Mouse (Mus musculus) liver, embryonic 15.5 days (tissue): ENCODE measurements around the gene Rab4a. TPM values are rescaled to one million over a fixed set of nuclear protein-coding genes. Genes with fewer than 3 reads are reported as not detected.

Source experiments
- ATAC-seq: fragments of 200-750 bp; cut with Nextera tagmentation; 2 replicates; pipeline ENCODE4 v1.8.0; 2017; ENCODE audit warnings: moderate number of reproducible peaks, mild to moderate bottlenecking, moderate library complexity; ENCODE audit not compliant: insufficient read depth
- H3K27ac ChIP-seq: fragments of 300-500 bp; sonication (generic); replicated peaks from 2 replicates; pipeline ENCODE4 v1.5.1; 2015; ENCODE audit warnings: mild to moderate bottlenecking, inconsistent platforms
- H3K27me3 ChIP-seq: fragments of 300-500 bp; sonication (generic); 2 replicates; pipeline ENCODE4 v1.6.1; 2015; ENCODE audit warnings: mild to moderate bottlenecking, inconsistent platforms
- H3K36me3 ChIP-seq: fragments of 300-500 bp; sonication (generic); replicated peaks from 2 replicates; pipeline ENCODE4 v1.6.1; 2015; ENCODE audit warnings: moderate library complexity, mild to moderate bottlenecking, inconsistent platforms
- H3K4me1 ChIP-seq: fragments of 300-500 bp; sonication (generic); replicated peaks from 2 replicates; pipeline ENCODE4 v1.6.1; 2015; ENCODE audit warnings: inconsistent platforms
- H3K4me2 ChIP-seq: fragments of 300-500 bp; sonication (generic); 2 replicates; pipeline ENCODE4 v1.6.1; 2015; ENCODE audit warnings: moderate library complexity, mild to moderate bottlenecking, inconsistent platforms
- H3K4me3 ChIP-seq: fragments of 300-500 bp; sonication (generic); replicated peaks from 2 replicates; pipeline ENCODE4 v1.5.1; 2015; ENCODE audit warnings: mild to moderate bottlenecking, inconsistent platforms
- H3K9ac ChIP-seq: fragments of 300-500 bp; sonication (generic); 2 replicates; pipeline ENCODE4 v1.6.1; 2015; ENCODE audit warnings: moderate library complexity, mild to moderate bottlenecking, inconsistent platforms
- H3K9me3 ChIP-seq: fragments of 300-500 bp; sonication (generic); replicated peaks from 2 replicates; pipeline ENCODE4 v1.6.1; 2016; ENCODE audit warnings: inconsistent platforms
- WGBS: fragments of 180-500 bp; shearing (Covaris S2); methylation state at CpG from one replicate; pipeline ENCODE4 v1.1.7; 2015; ENCODE audit warnings: mixed read lengths; ENCODE audit not compliant: insufficient replicate concordance; 5-methylcytosine and 5-hydroxymethylcytosine counted together
- polyA plus RNA-seq: library from polyadenylated mRNA; unstranded; fragments of >200 nt; fragmentation: Nextera tagmentation; extraction: Ambion mirVana; gene quantifications from 2 replicates; pipeline ENCODE4 v1.2.1, GENCODE M21; 2015

Gene Rab4a
- polyA plus RNA-seq, 1 experiment from 2014 or later, result 28.8 TPM

DNA sequence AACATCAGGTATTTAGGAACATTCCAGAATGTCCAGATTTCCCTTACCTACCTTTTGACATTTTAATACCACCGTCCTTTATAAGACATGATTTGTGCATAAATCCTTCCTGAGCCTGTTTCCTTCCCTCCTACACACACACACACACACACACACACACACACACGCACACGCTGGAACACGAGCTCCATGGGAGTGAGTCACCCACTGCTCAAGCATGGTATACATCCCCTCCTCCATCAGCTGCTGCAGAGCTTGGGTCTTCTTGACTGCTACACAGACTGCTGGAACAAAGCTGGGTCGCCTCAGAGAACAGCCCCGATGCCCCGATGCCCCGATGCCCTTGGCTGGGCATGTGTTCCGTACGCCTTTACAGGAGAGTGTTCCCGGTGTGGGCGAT, 40.7 kb downstream of the Rab4a start:
- Histone ChIP-seq H3K9me3 (no peaks in the 10 kb centered on the region), H3K36me3 (peaks cover 31% of the 10 kb centered on the region), H3K27me3 (no peaks in the 10 kb centered on the region), H3K27ac (no peak overlapping the region), H3K9ac (no peak overlapping the region), H3K4me3 (no peak overlapping the region), H3K4me2 (no peak overlapping the region), H3K4me1 (0 out of 2 replicates have a peak, but pooled peaks cover 10% of the 10 kb centered on the region)
- 86% methylated on average over 12 of the region's 12 CpGs for WGBS
- no peak for ATAC-seq

DNA sequence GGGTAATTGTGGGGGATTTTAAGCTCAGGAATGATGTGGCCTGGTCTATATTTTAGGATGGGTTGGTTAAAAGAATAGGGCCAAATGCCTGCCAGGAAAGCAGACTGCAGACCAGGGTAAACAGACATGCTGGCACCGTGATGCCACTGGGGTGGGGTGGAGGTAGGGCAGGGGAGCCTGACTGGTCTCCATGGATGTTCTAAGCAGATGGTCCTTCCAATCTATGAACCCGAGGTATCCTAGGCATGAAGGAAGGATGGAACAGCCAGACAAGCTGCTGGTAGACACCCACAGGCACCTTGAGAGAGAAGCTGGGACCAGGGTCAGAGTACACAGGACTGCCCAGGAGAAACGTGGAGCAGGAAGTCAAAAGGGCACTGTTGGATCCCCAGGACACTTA, 41.8 kb downstream of the Rab4a start:
- H3K36me3 ChIP-seq, result peaks cover 21% of the 10 kb centered on the region
- no peaks in the 10 kb centered on the region for H3K27me3 ChIP-seq
- no peaks in the 10 kb centered on the region for H3K9me3 ChIP-seq
- H3K9ac ChIP-seq, result no peak overlapping the region
- H3K27ac ChIP-seq, result no peak overlapping the region
- ATAC-seq, result no peak
- WGBS, result 56% methylated on average over 3 of the region's 3 CpGs
- no peak overlapping the region for H3K4me3 ChIP-seq
- no peak overlapping the region for H3K4me2 ChIP-seq
- 0 out of 2 replicates have a peak, but pooled peaks cover 10% of the 10 kb centered on the region for H3K4me1 ChIP-seq

GRCm38 (mm10) chr8:123849352-123849751, 43.6 kb downstream of the Rab4a start:
- no peak overlapping the region for H3K27ac ChIP-seq
- no peak for ATAC-seq
- H3K36me3 ChIP-seq, result peaks cover 9% of the 10 kb centered on the region
- H3K4me2 ChIP-seq, result no peak overlapping the region
- H3K9me3 ChIP-seq, result no peaks in the 10 kb centered on the region
- H3K27me3 ChIP-seq, result no peaks in the 10 kb centered on the region
- no peak overlapping the region for H3K9ac ChIP-seq
- H3K4me1 ChIP-seq, result 0 out of 2 replicates have a peak, but pooled peaks cover 10% of the 10 kb centered on the region
- no peak overlapping the region for H3K4me3 ChIP-seq
- WGBS, result 76% methylated on average over 4 of the region's 4 CpGs

- no peak overlapping the region for H3K9ac ChIP-seq
- H3K27ac ChIP-seq, result no peak overlapping the region
- no peak overlapping the region for H3K4me2 ChIP-seq
- H3K36me3 ChIP-seq, result no peaks in the 10 kb centered on the region
- no peaks in the 10 kb centered on the region for H3K9me3 ChIP-seq
- H3K4me3 ChIP-seq, result no peak overlapping the region
- no peak for ATAC-seq
- H3K4me1 ChIP-seq, result peaks cover 8% of the 10 kb centered on the region
- WGBS, result 49% methylated on average over 5 of the region's 5 CpGs
- no peaks in the 10 kb centered on the region for H3K27me3 ChIP-seq
Measured at GRCm38 (mm10) chr8:123851590-123851989, 45.8 kb downstream of the Rab4a start.

- peaks cover 23% of the 10 kb centered on the region for H3K4me1 ChIP-seq
- H3K9me3 ChIP-seq, result no peaks in the 10 kb centered on the region
- no peak for ATAC-seq
- no peaks in the 10 kb centered on the region for H3K36me3 ChIP-seq
- no peak overlapping the region for H3K27ac ChIP-seq
- H3K4me3 ChIP-seq, result no peak overlapping the region
- H3K9ac ChIP-seq, result no peak overlapping the region
- no peaks in the 10 kb centered on the region for H3K27me3 ChIP-seq
- no peak overlapping the region for H3K4me2 ChIP-seq
- 24% methylated on average over 1 of the region's 1 CpGs for WGBS
Measured at GRCm38 (mm10) chr8:123854252-123854651, 48.5 kb downstream of the Rab4a start.

GRCm38 (mm10) chr8:123854733-123855475, 49.1 kb downstream of the Rab4a start:
- Histone ChIP-seq H3K36me3 (no peaks in the 10 kb centered on the region), H3K9ac (no peak overlapping the region), H3K4me1 (peaks cover 28% of the 10 kb centered on the region), H3K9me3 (no peaks in the 10 kb centered on the region), H3K4me2 (no peak overlapping the region), H3K27me3 (peaks cover 3% of the 10 kb centered on the region), H3K4me3 (no peak overlapping the region), H3K27ac (no peak overlapping the region)
- no peak for ATAC-seq
- 70% methylated on average over 9 of the region's 9 CpGs for WGBS

DNA sequence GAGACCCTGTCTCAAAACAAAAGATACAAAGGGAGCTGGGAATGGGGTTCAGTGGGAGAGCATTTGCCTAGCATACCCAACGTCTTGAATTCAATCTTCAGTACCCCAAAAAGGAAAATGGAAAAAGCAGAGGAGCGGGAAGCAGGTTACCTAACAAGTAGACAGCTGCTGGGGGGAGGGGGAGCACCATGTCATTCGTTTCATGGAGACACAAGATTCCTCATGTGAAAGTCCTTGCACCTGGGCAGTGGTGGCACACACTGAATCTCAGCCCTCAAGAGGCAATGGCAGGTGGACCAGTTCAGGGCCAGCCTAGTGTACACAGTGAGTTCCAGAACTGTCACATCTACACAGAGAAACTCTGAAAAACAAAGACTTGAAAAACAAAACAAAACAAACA, 51.6 kb downstream of the Rab4a start:
- Histone ChIP-seq H3K9ac (no peak overlapping the region), H3K27ac (no peak overlapping the region), H3K4me3 (peak overlapping the region; percentile 84), H3K36me3 (no peaks in the 10 kb centered on the region), H3K4me1 (peaks cover 32% of the 10 kb centered on the region), H3K4me2 (peak overlapping the region; percentile 91), H3K9me3 (no peaks in the 10 kb centered on the region), H3K27me3 (peaks cover 26% of the 10 kb centered on the region)
- 70% methylated on average over 3 of the region's 3 CpGs for WGBS
- ATAC-seq, result no peak

DNA sequence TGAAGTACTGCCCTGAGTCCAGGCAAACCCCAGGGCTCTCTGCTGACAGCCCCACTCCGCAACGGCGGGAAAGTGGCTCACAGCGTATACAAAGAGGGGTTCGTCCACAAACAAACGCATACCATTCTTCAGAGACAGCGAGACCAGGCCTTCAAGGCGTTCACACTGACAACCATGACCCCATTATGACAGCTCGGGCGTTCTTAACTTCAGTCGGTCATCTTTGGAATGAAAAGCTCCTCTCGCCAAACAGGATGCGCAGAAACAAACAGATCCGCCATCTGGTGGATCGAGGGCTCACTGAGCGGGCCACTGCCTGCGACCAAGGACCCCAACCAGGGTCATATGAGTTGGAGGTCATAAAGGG, 52.8 kb downstream of the Rab4a start:
- H3K36me3 ChIP-seq, result no peaks in the 10 kb centered on the region
- peak; percentile 5 for ATAC-seq

GRCm38 (mm10) chr8:123858941-123859647, 53.3 kb downstream of the Rab4a start:
- WGBS, result under 1% methylated on average over 79 of the region's 79 CpGs
- Histone ChIP-seq H3K4me2 (peak overlapping the region; percentile 91), H3K4me1 (peaks cover 32% of the 10 kb centered on the region), H3K4me3 (peak overlapping the region; percentile 84), H3K9me3 (no peaks in the 10 kb centered on the region), H3K27me3 (peaks cover 42% of the 10 kb centered on the region), H3K9ac (peak overlapping the region; percentile 92), H3K27ac (peak overlapping the region; percentile 91), H3K36me3 (no peaks in the 10 kb centered on the region)
- peak; percentile 97 for ATAC-seq

More for the DNA sequence above, 52.8 kb downstream of the Rab4a start:
- H3K27me3 ChIP-seq, result peaks cover 38% of the 10 kb centered on the region
- H3K4me3 ChIP-seq, result peak overlapping the region; percentile 84
- peak overlapping the region; percentile 92 for H3K9ac ChIP-seq
- no peaks in the 10 kb centered on the region for H3K9me3 ChIP-seq
- WGBS, result 1% methylated on average over 17 of the region's 17 CpGs
- H3K4me1 ChIP-seq, result peaks cover 32% of the 10 kb centered on the region
- H3K27ac ChIP-seq, result peak overlapping the region; percentile 91
- peak overlapping the region; percentile 91 for H3K4me2 ChIP-seq

GRCm38 (mm10) chr8:123859648-123860259, 54.0 kb downstream of the Rab4a start, which contains the start of gene Ccsap:
Ccsap (minus strand) TSS chr8:123860209.
- 1% methylated on average over 48 of the region's 48 CpGs for WGBS
- H3K36me3 ChIP-seq, result no peaks in the 10 kb centered on the region

DNA sequence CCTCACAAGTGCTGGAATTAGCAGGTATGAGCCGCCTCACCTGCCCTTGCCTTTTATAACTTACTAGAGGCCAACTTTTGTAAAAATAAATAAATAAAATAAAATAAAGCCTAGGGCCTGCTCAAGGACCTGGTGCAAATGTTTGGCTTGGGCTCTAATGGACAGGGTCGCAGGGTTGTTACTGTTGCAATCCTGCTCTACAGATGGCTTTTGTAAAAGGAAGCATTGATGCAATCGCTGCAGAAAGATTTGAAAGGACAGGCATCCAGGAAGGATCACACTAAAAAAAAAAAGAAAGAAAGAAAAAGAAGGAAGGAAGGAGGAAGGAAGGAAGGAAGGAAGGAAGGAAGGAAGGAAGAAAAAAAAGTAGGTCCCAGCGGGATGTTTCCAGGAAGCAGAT, 54.6 kb downstream of the Rab4a start:
- no peak for ATAC-seq
- peak overlapping the region; percentile 84 for H3K4me3 ChIP-seq
- no peaks in the 10 kb centered on the region for H3K36me3 ChIP-seq
- no peaks in the 10 kb centered on the region for H3K9me3 ChIP-seq
- H3K9ac ChIP-seq, result no peak overlapping the region
- peak overlapping the region; percentile 91 for H3K4me2 ChIP-seq
- WGBS, result 56% methylated on average over 4 of the region's 4 CpGs
- H3K27ac ChIP-seq, result no peak overlapping the region
- peaks cover 53% of the 10 kb centered on the region for H3K27me3 ChIP-seq
- H3K4me1 ChIP-seq, result peaks cover 25% of the 10 kb centered on the region

More at GRCm38 (mm10) chr8:123859648-123860259, 54.0 kb downstream of the Rab4a start, which contains the start of gene Ccsap:
- Histone ChIP-seq H3K27ac (peak within 1 kb of the TSS; percentile 91), H3K4me1 (peaks cover 29% of the 10 kb centered on the region), H3K27me3 (peaks cover 48% of the 10 kb centered on the region), H3K9ac (peak within 1 kb of the TSS; percentile 92), H3K4me2 (peak within 1 kb of the TSS; percentile 91), H3K9me3 (no peaks in the 10 kb centered on the region), H3K4me3 (peak within 1 kb of the TSS; percentile 84)
- ATAC-seq, result peak; percentile 65
